Mouse (Mus musculus): ENCODE data around the gene Vcl.

The Vcl gene

GRCm38 (mm10) chr14:20945296-20945695 lies 16.1 kb downstream of the Vcl start:
- no peak for DNase-seq

- DNase-seq = no peak
These were observed 26.8 kb downstream of the Vcl start for GRCm38 (mm10) chr14:20956021-20956420.

GRCm38 (mm10) chr14:20958971-20959370 lies 29.8 kb downstream of the Vcl start:
- no peak for DNase-seq

DNA sequence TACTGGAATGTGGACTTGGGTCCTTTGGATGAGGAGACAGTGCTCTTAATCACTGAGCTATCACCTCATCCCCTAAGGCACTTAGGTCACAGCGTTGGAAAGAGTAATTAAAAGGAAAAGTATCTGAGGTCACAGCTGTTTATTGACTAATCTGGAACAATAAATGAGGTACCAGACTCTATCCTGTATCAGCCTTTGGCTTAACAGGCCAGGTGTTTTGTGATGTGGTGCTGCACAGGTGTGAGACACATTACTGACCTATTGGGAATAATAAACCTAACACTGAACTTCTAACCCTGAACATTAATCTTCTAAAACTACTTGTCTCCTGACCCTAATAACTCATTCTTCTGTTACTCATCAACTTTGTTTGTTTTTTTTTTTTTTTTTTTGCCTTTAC lies 33.3 kb downstream of the Vcl start:
- DNase-seq = no peak

- no peak for DNase-seq
These were observed 33.7 kb downstream of the Vcl start for GRCm38 (mm10) chr14:20962906-20963305.

DNA sequence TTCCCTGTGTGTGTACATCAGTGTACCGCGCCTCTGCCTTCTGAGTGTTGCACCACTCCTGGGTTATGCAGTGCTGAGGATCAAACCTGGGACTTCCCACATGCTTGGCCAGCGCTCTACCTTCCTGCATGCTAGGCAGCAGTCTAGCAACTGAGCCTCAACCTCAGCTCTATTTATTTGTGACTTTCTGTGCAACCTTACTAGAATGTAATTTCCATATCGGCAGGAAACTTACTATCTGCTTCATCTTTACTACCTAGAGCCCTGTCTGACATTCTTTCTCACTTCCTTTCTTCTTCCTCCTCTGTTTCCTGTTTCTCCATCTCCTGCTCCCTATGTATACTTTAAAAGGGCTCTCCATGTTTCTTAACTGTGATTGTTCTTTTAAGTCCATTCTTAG lies 34.7 kb downstream of the Vcl start:
- DNase-seq = no peak

GRCm38 (mm10) chr14:20964285-20964684 lies 35.1 kb downstream of the Vcl start:
- no peak for DNase-seq

DNA sequence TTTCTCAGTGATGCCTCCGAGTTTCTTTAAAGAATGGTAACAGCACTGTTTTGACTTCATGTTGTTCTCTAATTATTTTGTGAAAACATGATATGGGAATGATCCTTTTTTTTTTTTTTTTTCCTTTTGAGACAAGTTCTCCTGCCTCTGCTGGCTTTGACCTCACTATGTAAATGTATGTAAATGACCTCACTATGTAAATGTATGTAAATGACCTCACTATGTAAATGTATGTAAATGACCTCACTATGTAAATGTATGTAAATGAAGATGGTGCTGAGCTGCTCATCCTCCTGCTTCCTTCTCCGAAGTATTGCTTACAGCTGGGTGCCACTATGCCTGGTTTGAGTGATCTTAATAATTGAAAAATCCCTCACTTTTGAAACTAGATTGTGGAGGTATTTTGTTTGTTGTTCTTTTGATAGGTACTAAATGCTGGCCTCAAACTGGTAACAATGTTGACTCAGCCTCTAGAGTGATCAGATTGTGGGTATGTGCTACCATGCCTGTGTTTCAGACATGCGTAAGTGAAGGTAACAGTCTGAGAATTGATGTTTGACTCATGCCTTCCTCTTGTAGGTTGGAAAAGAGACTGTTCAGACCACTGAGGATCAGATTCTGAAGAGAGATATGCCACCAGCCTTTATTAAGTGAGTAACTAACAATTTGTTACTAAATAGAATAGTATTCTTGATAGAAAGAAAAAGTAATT lies 37.9 kb downstream of the Vcl start:
- no peak for DNase-seq

- DNase-seq = no peak
These were observed 39.9 kb downstream of the Vcl start for GRCm38 (mm10) chr14:20969066-20969465.

- DNase-seq = no peak
These were observed 41.2 kb downstream of the Vcl start for GRCm38 (mm10) chr14:20970389-20970788.

DNA sequence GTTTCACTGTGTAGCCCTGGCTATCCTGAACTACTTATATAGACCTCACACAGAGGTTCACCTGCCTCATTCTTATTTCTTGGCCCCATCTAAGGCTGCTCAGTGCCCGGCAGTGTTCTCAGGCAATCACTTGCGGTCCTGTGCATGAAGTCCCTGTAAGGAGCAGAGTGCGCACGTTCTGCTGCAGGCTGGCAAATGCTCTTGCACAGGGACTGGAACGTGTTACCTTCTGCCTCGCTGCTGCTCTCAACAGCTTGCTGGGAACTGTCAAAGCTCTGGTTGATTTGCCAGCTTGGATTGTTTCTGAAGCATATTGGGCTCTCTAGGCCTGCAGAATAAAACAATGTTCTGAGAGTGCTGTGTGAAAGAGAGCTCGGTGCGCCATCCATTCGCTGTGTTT lies 41.7 kb downstream of the Vcl start:
- DNase-seq = no peak

DNA sequence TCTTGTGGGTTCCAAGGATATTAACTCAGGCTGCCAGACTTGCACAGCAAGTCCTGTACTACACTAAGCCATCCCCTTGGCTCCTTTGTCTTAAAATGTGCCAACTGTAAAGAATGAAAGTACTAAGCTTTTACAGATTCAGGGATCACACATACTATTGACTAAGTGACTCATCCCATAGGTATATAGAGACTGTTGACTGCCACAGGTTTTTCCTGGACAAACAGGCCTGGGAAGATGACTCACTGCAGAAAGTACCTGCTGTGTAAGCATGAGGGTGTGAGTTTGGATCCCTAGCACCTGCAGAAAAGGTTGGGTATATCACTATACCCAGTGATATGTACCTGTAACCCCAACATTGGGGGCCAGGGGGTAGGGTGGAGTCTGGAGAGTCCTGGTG lies 44.6 kb downstream of the Vcl start:
- DNase-seq = no peak

- no peak for DNase-seq
These were observed 47.5 kb downstream of the Vcl start for GRCm38 (mm10) chr14:20976741-20977140.

GRCm38 (mm10) chr14:20977726-20978125 lies 48.5 kb downstream of the Vcl start:
- DNase-seq = no peak

DNA sequence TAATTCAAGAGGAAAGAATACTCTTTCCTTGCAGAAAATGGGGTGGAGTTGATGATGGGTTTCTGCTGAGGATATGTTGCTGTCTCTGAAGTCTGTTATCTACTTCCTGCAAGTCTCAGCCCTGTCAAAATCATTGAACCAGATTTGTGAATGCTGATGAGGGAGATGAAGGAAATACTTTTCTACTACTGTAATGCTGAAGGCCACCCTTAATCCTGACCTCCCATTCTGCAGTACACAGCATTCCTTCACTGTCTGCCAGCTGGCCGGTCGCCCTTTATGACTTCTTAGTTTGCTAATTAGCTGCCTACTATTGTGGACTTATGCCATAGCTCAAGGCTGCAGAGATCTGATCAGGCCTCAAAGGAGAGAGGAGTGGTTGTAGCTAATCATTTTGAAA lies 54.6 kb downstream of the Vcl start:
- DNase-seq = peak; percentile 30

- DNase-seq = no peak
These were observed 56.3 kb downstream of the Vcl start for GRCm38 (mm10) chr14:20985482-20985881.

DNA sequence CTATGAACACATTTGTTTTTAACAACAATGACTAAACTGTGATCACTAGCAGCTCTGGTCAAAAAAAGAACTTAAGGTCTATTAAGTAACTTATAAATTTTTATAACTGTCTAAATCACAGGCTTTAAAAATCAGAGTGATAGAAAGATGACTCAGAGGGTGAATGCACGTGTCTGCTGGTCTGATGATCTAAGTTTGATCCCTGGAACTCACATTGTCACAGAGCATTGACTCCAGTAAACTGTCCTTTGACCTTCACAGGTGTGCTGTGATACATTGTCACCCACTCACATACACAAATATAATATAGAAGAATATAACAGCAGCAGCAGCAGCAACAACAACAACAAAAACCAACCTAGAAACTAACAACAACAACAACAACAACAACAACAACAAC lies 62.3 kb downstream of the Vcl start:
- no peak for DNase-seq

DNA sequence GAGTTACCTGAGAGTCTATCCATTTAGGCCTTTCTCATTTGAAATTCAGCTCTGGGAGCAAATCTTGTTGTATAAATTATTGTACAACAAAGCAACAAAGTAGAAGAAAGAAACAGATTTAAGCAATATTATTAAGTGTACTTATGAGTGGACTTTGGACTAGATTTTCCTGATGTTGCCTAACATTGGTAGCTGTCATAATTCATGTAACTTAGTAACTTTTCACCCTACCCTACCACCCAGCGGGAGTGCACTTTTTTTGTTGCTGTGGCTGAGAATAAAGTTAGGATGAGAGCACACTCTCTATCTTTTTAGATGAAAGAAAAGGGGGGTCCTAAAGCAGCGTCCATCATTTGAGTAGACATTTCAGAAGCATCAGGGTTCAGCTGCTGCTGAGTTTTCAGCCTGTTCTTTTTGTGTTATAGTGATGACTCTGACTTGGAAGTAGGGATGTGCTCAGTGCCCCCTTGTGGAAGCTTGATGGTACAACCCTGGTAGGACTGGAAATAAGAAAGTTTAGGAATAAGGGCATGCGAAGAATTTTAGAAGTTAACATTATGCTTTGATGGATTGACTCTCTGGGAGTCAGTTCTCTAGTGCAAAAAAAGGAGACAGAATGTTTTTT lies 64.0 kb downstream of the Vcl start:
- peak; percentile 40 for DNase-seq

DNA sequence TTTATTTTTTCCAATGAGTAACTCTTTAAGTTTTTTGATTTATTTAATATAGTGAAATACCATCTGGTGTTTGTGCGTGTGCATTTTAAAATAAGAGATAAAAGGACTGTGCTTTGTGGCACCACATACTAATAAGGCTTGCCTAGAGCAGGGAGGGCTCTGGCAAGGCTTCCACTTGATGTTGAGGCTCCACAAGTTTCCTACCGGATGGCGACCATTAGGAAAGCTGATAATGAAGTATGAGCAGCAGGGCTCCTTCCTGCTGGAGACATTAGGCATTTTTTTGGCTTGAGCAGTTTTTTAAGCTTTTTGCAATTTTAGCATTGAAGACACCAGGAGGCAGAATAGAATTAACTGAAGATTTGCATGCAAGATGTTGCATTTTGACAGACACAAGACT lies 65.3 kb downstream of the Vcl start:
- no peak for DNase-seq

GRCm38 (mm10) chr14:20995497-20995896 lies 66.3 kb downstream of the Vcl start:
- no peak for DNase-seq

DNA sequence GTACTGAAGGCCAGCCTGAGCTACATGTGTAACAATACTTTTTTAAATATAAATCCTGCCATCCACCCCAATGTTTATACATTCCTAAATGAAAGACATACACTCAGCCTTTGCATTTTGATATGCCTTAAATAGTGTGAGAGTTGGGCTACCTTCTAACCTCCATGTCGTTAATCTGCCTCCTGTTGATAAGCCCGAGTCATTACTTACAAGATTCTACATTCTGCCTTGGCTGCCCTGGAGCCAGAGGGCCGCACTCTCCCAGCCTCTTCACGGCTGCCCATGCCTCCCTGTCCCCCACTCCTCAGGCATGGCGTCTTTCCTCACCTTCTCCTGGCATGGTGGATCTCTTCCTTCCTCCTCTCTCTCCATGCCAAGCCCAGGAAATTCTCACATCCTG lies 67.2 kb downstream of the Vcl start:
- DNase-seq = no peak

DNA sequence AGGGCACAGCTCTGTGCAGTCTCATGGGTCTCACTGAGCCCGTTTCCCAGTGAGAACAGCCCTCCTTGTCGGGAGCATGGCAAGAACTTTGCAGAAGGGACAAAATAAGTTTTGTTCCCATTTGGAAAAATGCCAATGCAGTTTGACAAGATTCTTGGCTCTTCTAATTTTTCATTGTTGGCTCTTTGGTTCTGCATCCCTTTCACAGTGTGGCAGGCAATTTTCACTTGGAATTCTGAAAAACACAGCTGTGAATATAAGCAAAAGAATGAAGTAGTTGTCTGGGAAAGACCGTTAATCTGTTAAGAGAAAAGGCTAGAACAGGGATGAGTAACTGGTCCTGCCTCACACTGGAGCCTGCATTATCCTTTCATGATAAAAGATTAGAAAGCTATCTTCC lies 68.3 kb downstream of the Vcl start:
- DNase-seq = no peak

DNA sequence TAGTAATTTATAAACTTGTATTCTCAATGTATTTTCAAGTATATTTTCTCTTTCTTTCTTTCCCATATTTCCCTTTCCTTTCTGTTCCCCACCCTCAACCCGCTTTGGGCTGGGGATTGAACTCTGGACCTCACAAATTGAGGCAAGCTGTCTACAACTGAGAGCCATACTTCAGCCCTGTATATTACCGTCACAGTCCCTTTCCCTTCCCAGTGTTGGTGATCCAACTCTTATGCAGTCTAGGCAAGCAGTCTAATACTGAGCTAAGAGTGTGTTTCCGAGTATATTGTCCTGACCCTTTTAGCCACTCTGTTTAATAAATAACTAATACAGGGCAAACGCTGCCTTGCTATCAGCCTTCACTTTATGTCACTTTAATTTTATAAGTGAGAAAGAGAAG lies 70.4 kb downstream of the Vcl start:
- no peak for DNase-seq

GRCm38 (mm10) chr14:21013800-21014334 lies 84.7 kb downstream of the Vcl start:
- DNase-seq = no peak

GRCm38 (mm10) chr14:21017871-21018270 lies 88.7 kb downstream of the Vcl start:
- DNase-seq = no peak
